Mouse (Mus musculus) liver, embryonic 13.5 days (tissue): ENCODE data around the gene Ak5. TPM values are rescaled to one million over a fixed set of nuclear protein-coding genes. Genes with fewer than 3 reads are reported as not detected.
"Not testable (repeated sequence)": the region's sequence is repeated elsewhere in the genome, so short reads cannot be mapped to it uniquely, and the experiment has no call there.

Experiments used
- ATAC-seq: fragments of 200-750 bp; cut with Nextera tagmentation; 2 replicates; pipeline ENCODE4 v1.8.0; 2017; ENCODE audit warnings: low read depth, mild to moderate bottlenecking, moderate number of reproducible peaks, moderate library complexity
- DNase-seq: peaks from one replicate; pipeline ENCODE4 v3.0.0; 2022
- H3K27ac ChIP-seq: fragments of 300-500 bp; sonication (generic); 2 replicates; pipeline ENCODE4 v1.5.1; 2015; ENCODE audit warnings: moderate library complexity, mild to moderate bottlenecking, inconsistent platforms
- H3K27me3 ChIP-seq: fragments of 300-500 bp; sonication (generic); 2 replicates; pipeline ENCODE4 v1.6.1; 2015; ENCODE audit warnings: mild to moderate bottlenecking, inconsistent platforms
- H3K36me3 ChIP-seq: fragments of 300-500 bp; sonication (generic); 2 replicates; pipeline ENCODE4 v1.6.1; 2015; ENCODE audit warnings: mild to moderate bottlenecking, inconsistent platforms
- H3K4me1 ChIP-seq: fragments of 300-500 bp; sonication (generic); replicated peaks from 2 replicates; pipeline ENCODE4 v1.6.1; 2015; ENCODE audit warnings: inconsistent platforms
- H3K4me2 ChIP-seq: fragments of 300-500 bp; sonication (generic); 2 replicates; pipeline ENCODE4 v1.6.1; 2015; ENCODE audit warnings: inconsistent platforms, mild to moderate bottlenecking, moderate library complexity
- H3K4me3 ChIP-seq: fragments of 300-500 bp; sonication (generic); replicated peaks from 2 replicates; pipeline ENCODE4 v1.5.1; 2015; ENCODE audit warnings: mild to moderate bottlenecking, inconsistent platforms
- H3K9ac ChIP-seq: fragments of 300-500 bp; sonication (generic); 2 replicates; pipeline ENCODE4 v1.6.1; 2015; ENCODE audit warnings: mild to moderate bottlenecking, inconsistent platforms
- H3K9me3 ChIP-seq: fragments of 300-500 bp; sonication (generic); replicated peaks from 2 replicates; pipeline ENCODE4 v1.6.1; 2016; ENCODE audit warnings: inconsistent platforms
- WGBS: fragments of 180-500 bp; shearing (Covaris S2); methylation state at CpG from one replicate; pipeline ENCODE4 v1.1.7; 2015; ENCODE audit not compliant: insufficient replicate concordance; 5-methylcytosine and 5-hydroxymethylcytosine counted together
- polyA plus RNA-seq: library from polyadenylated mRNA; unstranded; fragments of >200 nt; fragmentation: Nextera tagmentation; extraction: Ambion mirVana; gene quantifications from 2 replicates; pipeline ENCODE4 v1.2.1, GENCODE M21; 2015

Gene Ak5
- polyA plus RNA-seq, 1 experiment from 2014 or later, result 0.30 TPM

- H3K9me3 ChIP-seq, result no peaks in the 10 kb centered on the region
- H3K4me3 ChIP-seq, result no peak overlapping the region
- H3K9ac ChIP-seq, result no peak overlapping the region
- H3K4me1 ChIP-seq, result no peaks in the 10 kb centered on the region
- no peaks in the 10 kb centered on the region for H3K36me3 ChIP-seq
- H3K27me3 ChIP-seq, result no peaks in the 10 kb centered on the region
- DNase-seq, result no peak
- ATAC-seq, result no peak
- 73% methylated on average over 10 of the region's 10 CpGs for WGBS
- no peak overlapping the region for H3K4me2 ChIP-seq
- H3K27ac ChIP-seq, result no peak overlapping the region
Observed at GRCm38 (mm10) chr3:152625061-152625820, 42.9 kb downstream of the Ak5 start.

- ATAC-seq, result no peak
- no peak overlapping the region for H3K4me2 ChIP-seq
- no peaks in the 10 kb centered on the region for H3K27me3 ChIP-seq
- H3K36me3 ChIP-seq, result no peaks in the 10 kb centered on the region
- DNase-seq, result no peak
- H3K4me1 ChIP-seq, result no peaks in the 10 kb centered on the region
- H3K27ac ChIP-seq, result no peak overlapping the region
- WGBS, result 60% methylated on average over 11 of the region's 11 CpGs
- no peak overlapping the region for H3K9ac ChIP-seq
- H3K4me3 ChIP-seq, result no peak overlapping the region
- no peaks in the 10 kb centered on the region for H3K9me3 ChIP-seq
Observed at GRCm38 (mm10) chr3:152620534-152620933, 47.6 kb downstream of the Ak5 start.

GRCm38 (mm10) chr3:152620058-152620457 lies 48.1 kb downstream of the Ak5 start:
- no peak for ATAC-seq
- no peak for DNase-seq

GRCm38 (mm10) chr3:152609076-152609475 lies 59.1 kb downstream of the Ak5 start:
- WGBS, result 66% methylated on average over 5 of the region's 5 CpGs
- Histone ChIP-seq H3K4me2 (no peak overlapping the region), H3K9me3 (no peaks in the 10 kb centered on the region), H3K9ac (no peak overlapping the region), H3K27me3 (no peaks in the 10 kb centered on the region), H3K4me1 (no peaks in the 10 kb centered on the region), H3K27ac (no peak overlapping the region), H3K36me3 (no peaks in the 10 kb centered on the region), H3K4me3 (no peak overlapping the region)
- DNase-seq, result no peak
- ATAC-seq, result no peak

More at GRCm38 (mm10) chr3:152620058-152620457, 48.1 kb downstream of the Ak5 start:
- Histone ChIP-seq H3K27ac (no peak overlapping the region), H3K9me3 (no peaks in the 10 kb centered on the region), H3K4me1 (no peaks in the 10 kb centered on the region), H3K36me3 (no peaks in the 10 kb centered on the region), H3K4me2 (no peak overlapping the region), H3K27me3 (no peaks in the 10 kb centered on the region), H3K9ac (no peak overlapping the region), H3K4me3 (no peak overlapping the region)
- WGBS, result 77% methylated on average over 11 of the region's 11 CpGs

GRCm38 (mm10) chr3:152605849-152606248 lies 62.3 kb downstream of the Ak5 start:
- DNase-seq, result no peak
- WGBS, result 66% methylated on average over 11 of the region's 11 CpGs
- no peaks in the 10 kb centered on the region for H3K9me3 ChIP-seq

GRCm38 (mm10) chr3:152599679-152600078 lies 68.5 kb downstream of the Ak5 start:
- 74% methylated on average over 6 of the region's 6 CpGs for WGBS
- H3K27ac ChIP-seq, result no peak overlapping the region
- no peak overlapping the region for H3K4me2 ChIP-seq
- no peak overlapping the region for H3K4me3 ChIP-seq
- H3K4me1 ChIP-seq, result no peaks in the 10 kb centered on the region
- H3K9me3 ChIP-seq, result no peaks in the 10 kb centered on the region
- no peaks in the 10 kb centered on the region for H3K36me3 ChIP-seq
- no peak for DNase-seq
- no peaks in the 10 kb centered on the region for H3K27me3 ChIP-seq
- no peak for ATAC-seq
- no peak overlapping the region for H3K9ac ChIP-seq

More at GRCm38 (mm10) chr3:152605849-152606248, 62.3 kb downstream of the Ak5 start:
- ATAC-seq, result no peak
- Histone ChIP-seq H3K9ac (no peak overlapping the region), H3K36me3 (no peaks in the 10 kb centered on the region), H3K4me2 (no peak overlapping the region), H3K4me3 (no peak overlapping the region), H3K27me3 (no peaks in the 10 kb centered on the region), H3K4me1 (no peaks in the 10 kb centered on the region), H3K27ac (no peak overlapping the region)

GRCm38 (mm10) chr3:152596406-152597050 lies 71.6 kb downstream of the Ak5 start:
- Histone ChIP-seq H3K9me3 (no peaks in the 10 kb centered on the region), H3K4me1 (no peaks in the 10 kb centered on the region), H3K36me3 (no peaks in the 10 kb centered on the region), H3K27ac (no peak overlapping the region), H3K4me2 (no peak overlapping the region), H3K27me3 (no peaks in the 10 kb centered on the region), H3K4me3 (no peak overlapping the region), H3K9ac (no peak overlapping the region)
- DNase-seq, result no peak
- no peak for ATAC-seq
- 63% methylated on average over 7 of the region's 7 CpGs for WGBS

- H3K36me3 ChIP-seq, result no peaks in the 10 kb centered on the region
- H3K9ac ChIP-seq, result no peak overlapping the region
- DNase-seq (no peak), ATAC-seq (no peak)
- H3K4me3 ChIP-seq, result no peak overlapping the region
- no peaks in the 10 kb centered on the region for H3K27me3 ChIP-seq
- no peak overlapping the region for H3K4me2 ChIP-seq
- H3K4me1 ChIP-seq, result no peaks in the 10 kb centered on the region
- WGBS, result 46% methylated on average over 8 of the region's 8 CpGs
- no peak overlapping the region for H3K27ac ChIP-seq
- no peaks in the 10 kb centered on the region for H3K9me3 ChIP-seq
Observed at GRCm38 (mm10) chr3:152592767-152593425, 75.3 kb downstream of the Ak5 start.

- Histone ChIP-seq H3K36me3 (no peaks in the 10 kb centered on the region), H3K9ac (no peak overlapping the region), H3K4me2 (no peak overlapping the region), H3K4me1 (no peaks in the 10 kb centered on the region), H3K4me3 (no peak overlapping the region), H3K27ac (no peak overlapping the region), H3K27me3 (no peaks in the 10 kb centered on the region), H3K9me3 (no peaks in the 10 kb centered on the region)
- ATAC-seq, result no peak
- no peak for DNase-seq
- WGBS, result 59% methylated on average over 7 of the region's 7 CpGs
Observed at GRCm38 (mm10) chr3:152590491-152590890, 77.7 kb downstream of the Ak5 start.

GRCm38 (mm10) chr3:152589101-152589500 lies 79.1 kb downstream of the Ak5 start:
- not testable (repeated sequence) for H3K4me2 ChIP-seq, H3K9ac ChIP-seq, DNase-seq, H3K27me3 ChIP-seq, H3K9me3 ChIP-seq, H3K27ac ChIP-seq, H3K4me1 ChIP-seq, ATAC-seq, H3K4me3 ChIP-seq, H3K36me3 ChIP-seq
- WGBS, result 74% methylated on average over 3 of the region's 3 CpGs

- ATAC-seq, result no peak
- Histone ChIP-seq H3K4me1 (no peaks in the 10 kb centered on the region), H3K9me3 (no peaks in the 10 kb centered on the region), H3K4me3 (no peak overlapping the region), H3K27me3 (no peaks in the 10 kb centered on the region), H3K4me2 (no peak overlapping the region), H3K36me3 (no peaks in the 10 kb centered on the region), H3K27ac (no peak overlapping the region), H3K9ac (no peak overlapping the region)
- no peak for DNase-seq
- WGBS, result 63% methylated on average over 2 of the region's 2 CpGs
Observed at GRCm38 (mm10) chr3:152587007-152587406, 81.2 kb downstream of the Ak5 start.
